Mouse (Mus musculus): ENCODE measurements at regions not wholly inside any gene's neighbourhood (a gene's known extent, or its start where the extent isn't known, plus 50 kb on each side); places are given as distances from the start of the nearest gene placed in this dataset.

- DNase-seq = no peak
These were observed 404.3 kb downstream of the Cetn3 start for GRCm38 (mm10) chr13:82187196-82187595.

GRCm38 (mm10) chr13:82200739-82201138 is 417.9 kb downstream of the Cetn3 start:
- no peak for DNase-seq

- DNase-seq = no peak
These were observed 442.6 kb downstream of the Cetn3 start for GRCm38 (mm10) chr13:82225430-82225829.

GRCm38 (mm10) chr13:82233901-82234300 is 451.0 kb downstream of the Cetn3 start:
- no peak for DNase-seq

GRCm38 (mm10) chr13:82246231-82246630 is 463.4 kb downstream of the Cetn3 start:
- DNase-seq = no peak

- no peak for DNase-seq
These were observed 467.5 kb downstream of the Cetn3 start for GRCm38 (mm10) chr13:82250361-82250760.

GRCm38 (mm10) chr13:82258491-82258935 is 475.6 kb downstream of the Cetn3 start:
- no peak for DNase-seq

GRCm38 (mm10) chr13:82264236-82264635 is 481.4 kb downstream of the Cetn3 start:
- DNase-seq = no peak

GRCm38 (mm10) chr13:82265170-82265569 is 482.3 kb downstream of the Cetn3 start:
- no peak for DNase-seq

GRCm38 (mm10) chr13:82265736-82266135 is 482.9 kb downstream of the Cetn3 start:
- no peak for DNase-seq

GRCm38 (mm10) chr13:82274733-82275132 is 491.9 kb downstream of the Cetn3 start:
- no peak for DNase-seq

- DNase-seq = no peak
These were observed 493.1 kb downstream of the Cetn3 start for GRCm38 (mm10) chr13:82276001-82276400.

GRCm38 (mm10) chr13:82280744-82281143 is 497.9 kb downstream of the Cetn3 start:
- DNase-seq = no peak

GRCm38 (mm10) chr13:82295834-82296233 is 513.0 kb downstream of the Cetn3 start:
- no peak for DNase-seq

GRCm38 (mm10) chr13:82304227-82304626 is 521.4 kb downstream of the Cetn3 start:
- no peak for DNase-seq

- no peak for DNase-seq
These were observed 522.2 kb downstream of the Cetn3 start for GRCm38 (mm10) chr13:82305076-82305475.

- no peak for DNase-seq
These were observed 525.5 kb downstream of the Cetn3 start for GRCm38 (mm10) chr13:82308336-82308735.

- no peak for DNase-seq
These were observed 533.8 kb downstream of the Cetn3 start for GRCm38 (mm10) chr13:82316573-82317202.

- DNase-seq = peak; percentile 8
These were observed 534.3 kb downstream of the Cetn3 start for GRCm38 (mm10) chr13:82317203-82317580.

- DNase-seq = no peak
These were observed 535.5 kb downstream of the Cetn3 start for GRCm38 (mm10) chr13:82318395-82318794.

GRCm38 (mm10) chr13:82354355-82354754 is 571.5 kb downstream of the Cetn3 start:
- DNase-seq = no peak

- no peak for DNase-seq
These were observed 572.4 kb downstream of the Cetn3 start for GRCm38 (mm10) chr13:82355296-82355695.

GRCm38 (mm10) chr13:82359442-82359841 is 576.6 kb downstream of the Cetn3 start:
- no peak for DNase-seq

GRCm38 (mm10) chr13:82360711-82361110 is 577.8 kb downstream of the Cetn3 start:
- no peak for DNase-seq

GRCm38 (mm10) chr13:82361379-82361778 is 578.5 kb downstream of the Cetn3 start:
- no peak for DNase-seq

Measured in liver (tissue).